Mouse (Mus musculus) olfactory bulb, adult 2 months (tissue): ENCODE measurements around the gene Prf1.

Source experiments
- CTCF ChIP-seq: fragments of 200-500 bp; IDR thresholded peaks from 2 replicates; pipeline ENCODE4 v1.5.1; 2012; ENCODE audit warnings: low read depth, mild to moderate bottlenecking, low read length, moderate library complexity; ENCODE audit not compliant: insufficient read depth
- POLR2A ChIP-seq: fragments of 200-500 bp; IDR thresholded peaks from 2 replicates; pipeline ENCODE4 v1.6.1; 2012; ENCODE audit warnings: mild to moderate bottlenecking, low read depth, low read length, moderate library complexity; ENCODE audit not compliant: insufficient read depth

DNA sequence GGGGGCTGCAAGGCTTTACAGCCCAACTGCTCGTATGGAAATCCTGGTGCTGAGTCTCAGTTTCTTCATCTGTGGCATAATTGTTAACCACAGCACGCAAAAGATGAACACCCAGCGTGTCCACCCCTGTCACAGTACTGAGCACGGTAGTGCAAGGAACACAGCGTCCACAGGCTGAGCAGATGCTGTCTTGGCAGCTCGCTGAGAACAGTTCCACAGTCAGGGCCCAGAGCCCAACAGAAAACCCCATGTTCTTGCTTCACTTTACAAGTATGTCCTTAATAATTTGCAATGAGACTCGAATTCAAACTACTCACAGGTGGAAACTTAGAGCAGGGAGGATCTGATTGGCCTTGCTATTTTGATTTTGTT, 23.8 kb upstream of the Prf1 start:
- TF ChIP-seq CTCF (no peak), POLR2A (no peak)
